Mouse (Mus musculus) pancreas, adult 10 weeks (tissue): ENCODE measurements around the gene Scnm1. TPM values are rescaled to one million over a fixed set of nuclear protein-coding genes. Genes with fewer than 3 reads are reported as not detected.

ENCODE experiments used
- polyA plus RNA-seq: library from polyadenylated mRNA; stranded (reverse); fragments of 350-450 nt; fragmentation: Illumina TruSeq; extraction: RNeasy Lipid Tissue Mini Kit (QIAGEN cat#74804); gene quantifications from one replicate; pipeline ENCODE4 v1.2.3, GENCODE M21; 2015; ENCODE audit warnings: low read depth, low replicate concordance; ENCODE audit not compliant: insufficient read depth

Gene Scnm1
- polyA plus RNA-seq = 14.9 TPM

DNA sequence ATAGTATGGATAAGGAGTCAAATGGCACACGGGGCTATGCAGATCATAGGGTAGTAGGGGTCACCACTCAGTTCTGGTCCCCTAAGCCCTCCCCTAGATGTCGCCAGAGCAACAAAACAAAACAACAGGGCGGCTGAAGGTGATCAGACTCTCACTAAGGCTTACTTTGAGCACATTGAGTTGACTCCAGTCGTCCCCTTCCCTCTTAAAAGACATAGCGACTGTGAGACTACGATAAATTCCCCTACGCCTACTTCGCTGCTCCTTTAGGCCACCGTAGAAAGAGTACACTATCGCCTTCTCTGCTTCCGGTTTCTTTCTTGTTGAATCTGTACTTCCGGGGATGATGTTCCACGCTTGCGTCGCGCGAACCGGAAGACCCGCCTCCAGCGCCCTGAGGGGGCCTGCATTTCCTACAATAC is at the start of gene Scnm1, which contains the start of gene Lysmd1:
Gene Scnm1, minus strand, starts transcription at position 332 of the 422 bp plus-strand sequence.
Gene Lysmd1, plus strand, starts transcription at position 409 of the 422 bp plus-strand sequence.

GRCm38 (mm10) chr3:95159987-95160963 is 26.5 kb upstream of the Scnm1 start, which contains the start of gene Sema6c:
Sema6c (plus strand) TSS chr3:95160457.

GRCm38 (mm10) chr3:95141952-95142616 is 8.3 kb upstream of the Scnm1 start, which contains the start of gene Tnfaip8l2:
Tnfaip8l2 (minus strand) TSS chr3:95142360.

GRCm38 (mm10) chr3:95124246-95124645 is 9.6 kb downstream of the Scnm1 start, which contains the start of gene Tmod4:
Tmod4 (plus strand) TSS chr3:95124476.

GRCm38 (mm10) chr3:95110911-95111726 is 22.7 kb downstream of the Scnm1 start, which contains the start of gene Vps72:
Vps72 (plus strand) TSS chr3:95111022.

DNA sequence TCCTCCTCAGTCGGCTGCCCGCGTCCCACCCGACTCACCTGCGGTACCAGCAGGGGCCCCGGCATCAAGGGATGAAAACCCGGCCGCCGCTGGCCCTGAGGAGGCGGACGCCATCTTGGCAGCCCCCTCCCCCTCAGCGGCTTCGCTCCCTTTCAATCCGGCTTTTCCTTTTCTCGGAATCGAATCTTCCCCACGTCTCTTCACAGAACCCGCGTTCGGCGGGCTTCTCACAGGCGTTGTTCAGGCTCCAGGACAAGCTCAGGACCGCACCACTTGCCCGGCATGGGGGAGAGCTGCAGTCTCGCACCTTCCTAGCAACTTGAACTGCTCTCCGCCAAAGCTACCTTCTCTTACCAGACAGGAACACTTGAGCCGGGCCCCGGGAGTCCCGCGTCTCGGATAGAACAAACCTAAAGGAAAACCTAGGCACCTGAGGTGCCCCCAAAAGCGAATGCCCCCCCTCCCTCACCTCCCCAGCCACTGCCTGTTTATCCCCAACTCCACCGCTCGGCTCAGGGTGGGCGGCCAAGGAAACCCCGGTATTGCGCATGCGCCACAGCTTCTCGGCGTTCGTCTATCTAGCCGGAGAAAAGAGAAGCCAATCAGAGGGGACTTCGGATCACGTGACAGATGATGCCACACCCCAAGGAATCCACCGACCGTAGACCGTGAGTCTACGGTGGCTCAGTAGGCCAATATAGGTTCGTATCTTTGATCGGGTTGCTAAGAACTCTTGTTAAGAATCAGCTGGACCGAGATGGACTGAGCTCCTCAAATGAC is 27.3 kb downstream of the Scnm1 start, which contains the start of gene Pip5k1a:
Gene Pip5k1a, minus strand, starts transcription at position 593 of the 780 bp plus-strand sequence.

Other genes starting within 250 kb of the Scnm1 start
- gene Psmb4, start 247.1 kb downstream of the Scnm1 start, polyA plus RNA-seq = 53.6 TPM
- 25.2 TPM for gene Selenbp1, start 201.0 kb downstream of the Scnm1 start, polyA plus RNA-seq
- 3.4 TPM for gene Rfx5, start 179.9 kb downstream of the Scnm1 start, polyA plus RNA-seq
- gene Pi4kb, start 159.3 kb downstream of the Scnm1 start, polyA plus RNA-seq = 11.6 TPM
- 7.0 TPM for gene Zfp687, start 118.6 kb downstream of the Scnm1 start, polyA plus RNA-seq
- 40.1 TPM for gene Psmd4, start 91.4 kb downstream of the Scnm1 start, polyA plus RNA-seq
- 4.5 TPM for gene Pip5k1a, start 27.1 kb downstream of the Scnm1 start, polyA plus RNA-seq
- 9.9 TPM for gene Vps72, start 23.0 kb downstream of the Scnm1 start, polyA plus RNA-seq
- not detected for gene Tmod4, start 9.5 kb downstream of the Scnm1 start, polyA plus RNA-seq
- gene Lysmd1, start 77 bp upstream of the Scnm1 start, polyA plus RNA-seq = 1.8 TPM
- gene Tnfaip8l2, start 8.3 kb upstream of the Scnm1 start, polyA plus RNA-seq = 2.8 TPM
- 4.6 TPM for gene Sema6c, start 26.4 kb upstream of the Scnm1 start, polyA plus RNA-seq
- gene Gabpb2, start 83.9 kb upstream of the Scnm1 start, polyA plus RNA-seq = 5.2 TPM
- 15.7 TPM for gene Cdc42se1, start 94.7 kb upstream of the Scnm1 start, polyA plus RNA-seq
- 5.8 TPM for gene Mllt11, start 98.2 kb upstream of the Scnm1 start, polyA plus RNA-seq
- not detected for gene Gm128, start 107.6 kb upstream of the Scnm1 start, polyA plus RNA-seq
- not detected for gene Bnipl, start 117.2 kb upstream of the Scnm1 start, polyA plus RNA-seq
- 27.6 TPM for gene Mindy1, start 147.3 kb upstream of the Scnm1 start, polyA plus RNA-seq
- 2.3 TPM for gene Prune1, start 148.1 kb upstream of the Scnm1 start, polyA plus RNA-seq
- gene Anxa9, start 173.2 kb upstream of the Scnm1 start, polyA plus RNA-seq = 2.8 TPM
- gene Cers2, start 180.8 kb upstream of the Scnm1 start, polyA plus RNA-seq = 33.2 TPM
- gene Setdb1, start 223.2 kb upstream of the Scnm1 start, polyA plus RNA-seq = 10.3 TPM